Mouse (Mus musculus) neural tube, embryonic 13.5 days (tissue): ENCODE results near the gene Snph. TPM values are rescaled to one million over a fixed set of nuclear protein-coding genes. Genes with fewer than 3 reads are reported as not detected.
"Not testable (repeated sequence)": the region's sequence is repeated elsewhere in the genome, so short reads cannot be mapped to it uniquely, and the experiment has no call there.

Source experiments
- ATAC-seq: fragments of 200-750 bp; cut with Nextera tagmentation; 2 replicates; pipeline ENCODE4 v1.8.0; 2017; ENCODE audit warnings: low read depth, mild to moderate bottlenecking, moderate TSS enrichment, moderate library complexity
- H3K27ac ChIP-seq: fragments of 300-500 bp; sonication (generic); replicated peaks from 2 replicates; pipeline ENCODE4 v1.5.1; 2015; ENCODE audit warnings: moderate library complexity, mild to moderate bottlenecking, inconsistent platforms
- H3K27me3 ChIP-seq: fragments of 300-500 bp; sonication (generic); 2 replicates; pipeline ENCODE4 v1.6.1; 2015; ENCODE audit warnings: mild to moderate bottlenecking, inconsistent platforms
- H3K36me3 ChIP-seq: fragments of 300-500 bp; sonication (generic); 2 replicates; pipeline ENCODE4 v1.6.1; 2015; ENCODE audit warnings: mild to moderate bottlenecking, inconsistent platforms
- H3K4me1 ChIP-seq: fragments of 300-500 bp; sonication (generic); replicated peaks from 2 replicates; pipeline ENCODE4 v1.6.1; 2015; ENCODE audit warnings: inconsistent platforms
- H3K4me2 ChIP-seq: fragments of 300-500 bp; sonication (generic); 2 replicates; pipeline ENCODE4 v1.6.1; 2015; ENCODE audit warnings: inconsistent platforms, mild to moderate bottlenecking, moderate library complexity
- H3K4me3 ChIP-seq: fragments of 300-500 bp; sonication (generic); 2 replicates; pipeline ENCODE4 v1.5.1; 2015; ENCODE audit warnings: mild to moderate bottlenecking, inconsistent platforms
- H3K9ac ChIP-seq: fragments of 300-500 bp; sonication (generic); 2 replicates; pipeline ENCODE4 v1.6.1; 2015; ENCODE audit warnings: moderate library complexity, mild to moderate bottlenecking, inconsistent platforms
- H3K9me3 ChIP-seq: fragments of 300-500 bp; sonication (generic); 2 replicates; pipeline ENCODE4 v1.6.1; 2016; ENCODE audit warnings: inconsistent platforms
- WGBS: fragments of 180-500 bp; shearing (Covaris S2); methylation state at CpG from one replicate; pipeline ENCODE4 v1.1.7; 2015; 5-methylcytosine and 5-hydroxymethylcytosine counted together
- polyA plus RNA-seq: library from polyadenylated mRNA; unstranded; fragments of >200 nt; fragmentation: Nextera tagmentation; extraction: Ambion mirVana; gene quantifications from 2 replicates; pipeline ENCODE4 v1.2.1, GENCODE M21; 2015

The Snph gene
- polyA plus RNA-seq, 1 experiment from 2014 or later = 18.3 TPM

- ATAC-seq = no peak
- no peaks in the 10 kb centered on the region for H3K9me3 ChIP-seq
- H3K27me3 ChIP-seq = peaks cover 4% of the 10 kb centered on the region; the same call in 1 of the 2 replicates
- 66% methylated on average over 7 of the region's 7 CpGs for WGBS
- H3K4me2 ChIP-seq = peak overlapping the region; percentile 27
- H3K4me1 ChIP-seq = peaks cover 47% of the 10 kb centered on the region
- H3K9ac ChIP-seq = peak overlapping the region; percentile 53
- no peak overlapping the region for H3K4me3 ChIP-seq
- H3K27ac ChIP-seq = 0 out of 2 replicates have a peak overlapping the region, but pooled peaks have one; percentile 42
- H3K36me3 ChIP-seq = no peaks in the 10 kb centered on the region
Measured at GRCm38 (mm10) chr2:151629310-151629709, 3.1 kb downstream of the Snph start.

- Histone ChIP-seq H3K27me3 (0 out of 2 replicates have a peak, but pooled peaks cover under 1% of the 10 kb centered on the region), H3K4me3 (no peak overlapping the region), H3K9ac (no peak overlapping the region), H3K4me1 (peaks cover 43% of the 10 kb centered on the region), H3K27ac (no peak overlapping the region), H3K4me2 (no peak overlapping the region), H3K9me3 (no peaks in the 10 kb centered on the region), H3K36me3 (peaks cover 4% of the 10 kb centered on the region; the same call in 1 of the 2 replicates)
- 84% methylated on average over 3 of the region's 3 CpGs for WGBS
- no peak for ATAC-seq
Measured at GRCm38 (mm10) chr2:151628011-151628410, 4.4 kb downstream of the Snph start.

GRCm38 (mm10) chr2:151626296-151626695 lies 6.1 kb downstream of the Snph start:
- Histone ChIP-seq H3K4me3 (no peak overlapping the region), H3K27ac (no peak overlapping the region), H3K27me3 (no peaks in the 10 kb centered on the region), H3K9ac (no peak overlapping the region), H3K4me2 (no peak overlapping the region), H3K4me1 (peaks cover 30% of the 10 kb centered on the region), H3K9me3 (no peaks in the 10 kb centered on the region), H3K36me3 (peaks cover 12% of the 10 kb centered on the region)
- WGBS = 91% methylated on average over 7 of the region's 7 CpGs
- ATAC-seq = no peak

- 66% methylated on average over 3 of the region's 3 CpGs for WGBS
- H3K27ac ChIP-seq = no peak overlapping the region
- H3K27me3 ChIP-seq = no peaks in the 10 kb centered on the region
- ATAC-seq = no peak
- peaks cover 6% of the 10 kb centered on the region; the same call in 1 of the 2 replicates for H3K4me1 ChIP-seq
- peaks cover 12% of the 10 kb centered on the region for H3K36me3 ChIP-seq
- no peak overlapping the region for H3K9ac ChIP-seq
- H3K9me3 ChIP-seq = no peaks in the 10 kb centered on the region
- H3K4me2 ChIP-seq = no peak overlapping the region
- no peak overlapping the region for H3K4me3 ChIP-seq
Measured at GRCm38 (mm10) chr2:151623776-151624175, 8.6 kb downstream of the Snph start.

GRCm38 (mm10) chr2:151616551-151617329 lies 15.7 kb downstream of the Snph start:
- Histone ChIP-seq H3K27me3 (no peaks in the 10 kb centered on the region), H3K9me3 (no peaks in the 10 kb centered on the region), H3K4me2 (no peak overlapping the region), H3K36me3 (no peaks in the 10 kb centered on the region), H3K4me1 (peaks cover 10% of the 10 kb centered on the region), H3K9ac (no peak overlapping the region), H3K27ac (peak overlapping the region; percentile 18; the same call in 1 of the 2 replicates), H3K4me3 (no peak overlapping the region)
- WGBS = 64% methylated on average over 6 of the region's 6 CpGs
- no peak for ATAC-seq

- H3K9me3 ChIP-seq, H3K9ac ChIP-seq, H3K27me3 ChIP-seq, ATAC-seq, H3K36me3 ChIP-seq, H3K4me3 ChIP-seq, H3K4me2 ChIP-seq, H3K4me1 ChIP-seq, H3K27ac ChIP-seq: not testable (repeated sequence)
- WGBS = 80% methylated on average over 8 of the region's 8 CpGs
Measured at GRCm38 (mm10) chr2:151615779-151616178, 16.6 kb downstream of the Snph start.

GRCm38 (mm10) chr2:151609974-151610373 lies 22.4 kb downstream of the Snph start:
- no peak overlapping the region for H3K4me3 ChIP-seq
- H3K4me2 ChIP-seq = no peak overlapping the region
- H3K27me3 ChIP-seq = no peaks in the 10 kb centered on the region
- WGBS = 15% methylated on average over 3 of the region's 3 CpGs
- ATAC-seq = peak; percentile 64
- peaks cover 20% of the 10 kb centered on the region for H3K4me1 ChIP-seq
- no peak overlapping the region for H3K9ac ChIP-seq
- H3K27ac ChIP-seq = peak overlapping the region; percentile 46; the same call in 1 of the 2 replicates
- H3K36me3 ChIP-seq = no peaks in the 10 kb centered on the region
- H3K9me3 ChIP-seq = no peaks in the 10 kb centered on the region

- Histone ChIP-seq H3K4me1 (peaks cover 35% of the 10 kb centered on the region), H3K9me3 (no peaks in the 10 kb centered on the region), H3K27me3 (no peaks in the 10 kb centered on the region), H3K4me3 (no peak overlapping the region), H3K9ac (no peak overlapping the region), H3K36me3 (no peaks in the 10 kb centered on the region), H3K4me2 (no peak overlapping the region), H3K27ac (no peak overlapping the region)
- 81% methylated on average over 1 of the region's 1 CpGs for WGBS
- ATAC-seq = no peak
Measured at GRCm38 (mm10) chr2:151608435-151608834, 24.0 kb downstream of the Snph start.

GRCm38 (mm10) chr2:151605437-151605987 lies 26.9 kb downstream of the Snph start:
- Histone ChIP-seq H3K4me1 (peaks cover 55% of the 10 kb centered on the region), H3K9me3 (no peaks in the 10 kb centered on the region), H3K4me3 (no peak overlapping the region), H3K4me2 (no peak overlapping the region), H3K27ac (peak overlapping the region; percentile 76), H3K27me3 (no peaks in the 10 kb centered on the region), H3K9ac (no peak overlapping the region), H3K36me3 (peaks cover 4% of the 10 kb centered on the region)
- ATAC-seq = peak; percentile 40
- 46% methylated on average over 11 of the region's 11 CpGs for WGBS

- WGBS = 8% methylated on average over 4 of the region's 4 CpGs
Measured at GRCm38 (mm10) chr2:151603630-151604029, 28.8 kb downstream of the Snph start.

GRCm38 (mm10) chr2:151602106-151602505 lies 30.3 kb downstream of the Snph start:
- Histone ChIP-seq H3K4me3 (no peak overlapping the region), H3K9ac (no peak overlapping the region), H3K36me3 (peaks cover 17% of the 10 kb centered on the region), H3K4me2 (no peak overlapping the region), H3K27ac (0 out of 2 replicates have a peak overlapping the region, but pooled peaks have one; percentile 76), H3K27me3 (no peaks in the 10 kb centered on the region), H3K9me3 (no peaks in the 10 kb centered on the region), H3K4me1 (peaks cover 49% of the 10 kb centered on the region)
- no peak for ATAC-seq
- WGBS = 84% methylated on average over 4 of the region's 4 CpGs

More at GRCm38 (mm10) chr2:151603630-151604029, 28.8 kb downstream of the Snph start:
- Histone ChIP-seq H3K4me1 (peaks cover 49% of the 10 kb centered on the region), H3K9me3 (no peaks in the 10 kb centered on the region), H3K27me3 (no peaks in the 10 kb centered on the region), H3K9ac (0 out of 2 replicates have a peak overlapping the region, but pooled peaks have one; percentile 22), H3K4me3 (no peak overlapping the region), H3K4me2 (no peak overlapping the region), H3K27ac (peak overlapping the region; percentile 76), H3K36me3 (peaks cover 13% of the 10 kb centered on the region)
- ATAC-seq = peak; percentile 88

- 87% methylated on average over 2 of the region's 2 CpGs for WGBS
- H3K4me3 ChIP-seq = no peak overlapping the region
- H3K36me3 ChIP-seq = peaks cover 55% of the 10 kb centered on the region
- no peak for ATAC-seq
- H3K4me2 ChIP-seq = no peak overlapping the region
- no peak overlapping the region for H3K9ac ChIP-seq
- H3K4me1 ChIP-seq = peaks cover 18% of the 10 kb centered on the region
- no peaks in the 10 kb centered on the region for H3K9me3 ChIP-seq
- no peaks in the 10 kb centered on the region for H3K27me3 ChIP-seq
- no peak overlapping the region for H3K27ac ChIP-seq
Measured at GRCm38 (mm10) chr2:151598068-151598467, 34.3 kb downstream of the Snph start.
